ENCODE assay signal across 10 mouse cellular contexts in the genomic region with DNA sequence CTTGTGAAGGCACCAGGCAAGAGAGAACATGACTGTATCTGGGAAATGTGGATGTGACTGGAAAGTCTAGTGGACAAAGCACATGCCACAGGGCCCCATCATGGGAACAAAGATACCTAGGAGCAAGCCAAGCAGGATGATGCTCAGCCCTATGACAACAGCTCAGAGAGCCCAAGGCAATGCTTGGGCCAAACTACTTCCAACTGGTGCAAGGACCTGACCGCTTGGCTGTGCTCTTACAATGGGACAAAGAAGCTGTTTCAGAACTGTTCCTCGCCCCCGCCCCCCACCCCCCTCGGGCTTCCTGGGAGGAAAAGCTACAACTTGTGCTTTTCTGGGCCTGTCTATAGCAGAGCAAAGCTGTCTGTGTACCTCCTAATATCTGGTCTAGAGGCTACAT. TPM values are rescaled to one million over a fixed set of nuclear protein-coding genes. Genes with fewer than 3 reads are reported as not detected.
DNase-seq lines count a peak whose midpoint lies in the region; ATAC-seq lines count a peak whose summit lies in the region.
"Had no signal": no experiment of that assay in that cellular context is flagged by ENCODE, and none has a peak within 500 bp of the region (broad histone marks: within the 10 kb centered on the region; RNA-seq: fewer than 3 reads in every experiment).

No protein-coding gene starts in this region.

- peaks cover 53% of the 10 kb centered on the region for H3K36me3 ChIP-seq in heart, embryonic 13.5 days
- peaks cover 89% of the 10 kb centered on the region for H3K36me3 ChIP-seq in megakaryocyte, embryonic 14.5 days (replicated peaks; ENCODE audit: low read length)
- no peaks in the 10 kb centered on the region; the same call in 1 of the 2 replicates for H3K36me3 ChIP-seq in heart, embryonic 16.5 days (ENCODE audit: control insufficient read depth, insufficient read depth)
- H3K36me3 ChIP-seq in stomach, embryonic 15.5 days, result no peaks in the 10 kb centered on the region

- no peak for DNase-seq in heart, postnatal 4 days
- no peak for DNase-seq in T-cell, adult 2 months (ENCODE audit: low spot score)
- DNase-seq in spleen, postnatal 36 days (ENCODE audit: low spot score in 2 of 2), result no peak
- DNase-seq: thymus, postnatal 14 days had no signal

- H3K9me3 ChIP-seq in heart, embryonic 13.5 days, result no peaks in the 10 kb centered on the region
- H3K9me3 ChIP-seq in megakaryocyte, embryonic 14.5 days, result no peaks in the 10 kb centered on the region
- no peaks in the 10 kb centered on the region for H3K9me3 ChIP-seq in heart, embryonic 16.5 days (replicated peaks; ENCODE audit: control insufficient read depth, low read length)
- no peaks in the 10 kb centered on the region for H3K9me3 ChIP-seq in stomach, embryonic 15.5 days
- H3K9me3 ChIP-seq: midbrain, embryonic 12.5 days had no signal

- H3K4me2 ChIP-seq in heart, embryonic 13.5 days, result no peak overlapping the region
- H3K4me2 ChIP-seq in heart, embryonic 16.5 days (ENCODE audit: low read depth, low read length), result no peak overlapping the region
- no peak overlapping the region for H3K4me2 ChIP-seq in stomach, embryonic 15.5 days
- H3K4me2 ChIP-seq: midbrain, embryonic 12.5 days had no signal

- H3K4me3 ChIP-seq in heart, embryonic 13.5 days, result no peak overlapping the region
- H3K4me3 ChIP-seq in megakaryocyte, embryonic 14.5 days (replicated peaks), result peak overlapping the region; percentile 24
- H3K4me3 ChIP-seq in heart, embryonic 16.5 days (ENCODE audit: low read length), result no peak overlapping the region
- H3K4me3 ChIP-seq in stomach, embryonic 15.5 days (replicated peaks), result no peak overlapping the region
- H3K4me3 ChIP-seq: midbrain, embryonic 12.5 days had no signal

- H3K4me1 ChIP-seq in heart, embryonic 13.5 days, result peaks cover 99% of the 10 kb centered on the region
- H3K4me1 ChIP-seq in megakaryocyte, embryonic 14.5 days, result peaks cover 99% of the 10 kb centered on the region
- peaks cover 85% of the 10 kb centered on the region for H3K4me1 ChIP-seq in heart, embryonic 16.5 days (ENCODE audit: control insufficient read depth, insufficient read depth, low read length)
- H3K4me1 ChIP-seq in stomach, embryonic 15.5 days, result peaks cover 55% of the 10 kb centered on the region

- no peaks in the 10 kb centered on the region for H3K27me3 ChIP-seq in heart, embryonic 13.5 days (replicated peaks)
- no peaks in the 10 kb centered on the region for H3K27me3 ChIP-seq in megakaryocyte, embryonic 14.5 days (replicated peaks)
- no peaks in the 10 kb centered on the region for H3K27me3 ChIP-seq in heart, embryonic 16.5 days (ENCODE audit: control insufficient read depth, insufficient read depth, low read length)
- H3K27me3 ChIP-seq in stomach, embryonic 15.5 days (replicated peaks), result no peaks in the 10 kb centered on the region
- H3K27me3 ChIP-seq: midbrain, embryonic 12.5 days had no signal

- WGBS in heart, embryonic 13.5 days, result 70% methylated on average over 4 of the region's 4 CpGs
- WGBS in heart, embryonic 16.5 days, result 65% methylated on average over 4 of the region's 4 CpGs
- 80% methylated on average over 4 of the region's 4 CpGs for WGBS in stomach, embryonic 15.5 days

- peak overlapping the region; percentile 41; the same call in 1 of the 2 replicates for H3K9ac ChIP-seq in heart, embryonic 13.5 days
- peak overlapping the region; percentile 44 for H3K9ac ChIP-seq in heart, embryonic 16.5 days (ENCODE audit: low read length)
- no peak overlapping the region for H3K9ac ChIP-seq in stomach, embryonic 15.5 days
- H3K9ac ChIP-seq: midbrain, embryonic 12.5 days had no signal

- peak overlapping the region; percentile 99 for H3K27ac ChIP-seq in heart, embryonic 13.5 days (replicated peaks)
- H3K27ac ChIP-seq in heart, embryonic 16.5 days (ENCODE audit: low read length), result peak overlapping the region; percentile 98
- 0 out of 2 replicates have a peak overlapping the region, but pooled peaks have one; percentile 58 for H3K27ac ChIP-seq in stomach, embryonic 15.5 days
- H3K27ac ChIP-seq: midbrain, embryonic 12.5 days had no signal

- no peak for ATAC-seq in heart, embryonic 13.5 days (ENCODE audit: extremely low read depth, insufficient number of reproducible peaks, low FRiP score, low TSS enrichment)
- no peak for ATAC-seq in megakaryocyte, adult 5-6 weeks (ENCODE audit: poor library complexity, severe bottlenecking)
- 0 out of 2 replicates have a peak, but pooled peaks have one; percentile 7 for ATAC-seq in heart, embryonic 16.5 days (replicated peaks; ENCODE audit: extremely low read depth, insufficient read depth, low FRiP score)
- no peak for ATAC-seq in stomach, embryonic 15.5 days (ENCODE audit: insufficient read depth, low FRiP score, low read depth)

RNA-seq across cellular contexts. Expression of a gene that starts 23.5 kb away (rescaled TPM):
- 259 and 266 TPM in 2 replicates for polyA plus RNA-seq in heart, embryonic 13.5 days (2015; fragmentation: Nextera tagmentation; extraction: Ambion mirVana)
- total RNA-seq in heart, postnatal 4 days (2021), result 100 to 1,000 TPM; 224 to 231 TPM
- 517 and 590 TPM in 2 replicates for polyA plus RNA-seq in megakaryocyte, embryonic 14.5 days (2012; ENCODE audit: insufficient read depth, low replicate concordance)
- 82.5 and 87.8 TPM in 2 replicates for total RNA-seq in megakaryocyte, adult 5-6 weeks (2015)
- 44.7 and 55.1 TPM in 2 replicates for total RNA-seq in megakaryocyte, adult 5-6 weeks (2017)
- 260 and 301 TPM in 2 replicates for polyA plus RNA-seq in heart, embryonic 16.5 days (2015; fragmentation: Nextera tagmentation; extraction: Ambion mirVana)
- polyA plus RNA-seq in stomach, embryonic 15.5 days (2015; fragmentation: Nextera tagmentation; extraction: Ambion mirVana), result 319 and 341 TPM in 2 replicates

RNA-seq across cellular contexts. Expression of a gene that starts 43.0 kb away (rescaled TPM):
- 257 and 300 TPM in 2 replicates for polyA plus RNA-seq in heart, embryonic 13.5 days (2015; fragmentation: Nextera tagmentation; extraction: Ambion mirVana)
- total RNA-seq in heart, postnatal 4 days (2021), result 100 to 1,000 TPM; 205 to 208 TPM
- polyA plus RNA-seq in megakaryocyte, embryonic 14.5 days (2012; ENCODE audit: insufficient read depth, low replicate concordance), result 143 and 185 TPM in 2 replicates
- total RNA-seq in megakaryocyte, adult 5-6 weeks (2015), result 216 and 241 TPM in 2 replicates
- 340 and 348 TPM in 2 replicates for total RNA-seq in megakaryocyte, adult 5-6 weeks (2017)
- 262 and 283 TPM in 2 replicates for polyA plus RNA-seq in heart, embryonic 16.5 days (2015; fragmentation: Nextera tagmentation; extraction: Ambion mirVana)
- 370 and 373 TPM in 2 replicates for polyA plus RNA-seq in stomach, embryonic 15.5 days (2015; fragmentation: Nextera tagmentation; extraction: Ambion mirVana)

RNA-seq across cellular contexts. Expression of a gene that starts 43.2 kb away (rescaled TPM):
- polyA plus RNA-seq in heart, embryonic 13.5 days (2015; fragmentation: Nextera tagmentation; extraction: Ambion mirVana), result 3.4 and 5.3 TPM in 2 replicates
- 1 to 10 TPM; 1.6 to 2.0 TPM for total RNA-seq in heart, postnatal 4 days (2021)
- polyA plus RNA-seq in megakaryocyte, embryonic 14.5 days (2012; ENCODE audit: insufficient read depth, low replicate concordance), result 270 and 353 TPM in 2 replicates
- total RNA-seq in megakaryocyte, adult 5-6 weeks (2015), result 53.8 and 54.4 TPM in 2 replicates
- total RNA-seq in megakaryocyte, adult 5-6 weeks (2017), result 44.2 and 60.4 TPM in 2 replicates
- 6.0 and 12.2 TPM in 2 replicates for polyA plus RNA-seq in heart, embryonic 16.5 days (2015; fragmentation: Nextera tagmentation; extraction: Ambion mirVana)
- 7.8 and 9.3 TPM in 2 replicates for polyA plus RNA-seq in stomach, embryonic 15.5 days (2015; fragmentation: Nextera tagmentation; extraction: Ambion mirVana)

RNA-seq across cellular contexts. Expression of a gene that starts 57.4 kb away (rescaled TPM):
- 0.15 and 0.38 TPM in 2 replicates for polyA plus RNA-seq in heart, embryonic 13.5 days (2015; fragmentation: Nextera tagmentation; extraction: Ambion mirVana)
- under 1 TPM; 0.31 to 0.83 TPM for total RNA-seq in heart, postnatal 4 days (2021)
- 0.08 TPM in 1 of 2 replicates, not detected in the other for polyA plus RNA-seq in megakaryocyte, embryonic 14.5 days (2012; ENCODE audit: insufficient read depth, low replicate concordance)
- not detected in 2 replicates for total RNA-seq in megakaryocyte, adult 5-6 weeks (2015)
- total RNA-seq in megakaryocyte, adult 5-6 weeks (2017), result not detected in 2 replicates
- polyA plus RNA-seq in heart, embryonic 16.5 days (2015; fragmentation: Nextera tagmentation; extraction: Ambion mirVana), result 0.41 and 0.42 TPM in 2 replicates
- polyA plus RNA-seq in stomach, embryonic 15.5 days (2015; fragmentation: Nextera tagmentation; extraction: Ambion mirVana), result 0.34 and 0.45 TPM in 2 replicates

Comparison
In these comparisons a context has a peak if more than half of its experiments do, and no peak if none do; other contexts are left out.
1. RNA of a gene that starts 43.2 kb away (polyA plus RNA-seq): 270 to 353 TPM in megakaryocyte, embryonic 14.5 days; 6.0 to 12.2 TPM in heart, embryonic 16.5 days, 7.8 to 9.3 TPM in stomach, embryonic 15.5 days and 3.4 to 5.3 TPM in heart, embryonic 13.5 days; every median in the first group is over 10 times any median in the second.
2. Peak in every context shown above with its lines, with median percentiles within 50 percentile points of each other: H3K27ac ChIP-seq.